Mouse (Mus musculus): Measurements from ENCODE around the gene Cpt2.

Cpt2 gene

GRCm38 (mm10) chr4:107923145-107923802, at the start of gene Cpt2:
Gene Cpt2 (minus strand): TSS chr4:107923610.
- in situ Hi-C loops (cut with MboI, MseI), result no loop called here

- in situ Hi-C loops (cut with MboI, MseI), result no loop called here
These were observed 47.8 kb upstream of the Cpt2 start for GRCm38 (mm10) chr4:107971162-107971561.

GRCm38 (mm10) chr4:107969781-107970180, 46.4 kb upstream of the Cpt2 start:
- in situ Hi-C loops (cut with MboI, MseI), result no loop called here

GRCm38 (mm10) chr4:107967966-107968682, 44.7 kb upstream of the Cpt2 start, which contains the start of gene Slc1a7:
Gene Slc1a7 (plus strand): TSS chr4:107968332.
- in situ Hi-C loops (cut with MboI, MseI), result no loop called here

GRCm38 (mm10) chr4:107966416-107967109, 43.2 kb upstream of the Cpt2 start:
- in situ Hi-C loops (cut with MboI, MseI), result no loop called here

GRCm38 (mm10) chr4:107962792-107963191, 39.4 kb upstream of the Cpt2 start:
- in situ Hi-C loops (cut with MboI, MseI), result no loop called here

- in situ Hi-C loops (cut with MboI, MseI), result no loop called here
These were observed 38.8 kb upstream of the Cpt2 start for GRCm38 (mm10) chr4:107962044-107962732.

DNA sequence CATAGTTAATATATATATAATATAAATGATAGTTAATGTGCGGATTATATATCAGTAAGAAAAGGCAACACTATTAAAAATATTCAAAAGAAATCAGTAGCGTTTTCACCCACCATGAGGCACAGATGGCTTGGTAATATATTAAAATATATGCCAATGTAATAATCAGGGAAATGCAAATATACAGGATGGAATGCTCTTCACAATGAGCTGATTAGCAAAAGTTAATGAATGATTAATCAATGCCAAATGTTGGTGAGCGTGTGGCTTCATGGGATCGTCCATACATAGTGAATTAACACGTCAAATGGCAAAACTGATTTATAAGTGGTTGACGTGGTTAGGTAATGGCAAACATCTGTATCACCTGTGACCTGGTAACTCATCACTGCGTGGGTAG, 35.1 kb upstream of the Cpt2 start:
- in situ Hi-C loops (cut with MboI, MseI), result no loop called here

DNA sequence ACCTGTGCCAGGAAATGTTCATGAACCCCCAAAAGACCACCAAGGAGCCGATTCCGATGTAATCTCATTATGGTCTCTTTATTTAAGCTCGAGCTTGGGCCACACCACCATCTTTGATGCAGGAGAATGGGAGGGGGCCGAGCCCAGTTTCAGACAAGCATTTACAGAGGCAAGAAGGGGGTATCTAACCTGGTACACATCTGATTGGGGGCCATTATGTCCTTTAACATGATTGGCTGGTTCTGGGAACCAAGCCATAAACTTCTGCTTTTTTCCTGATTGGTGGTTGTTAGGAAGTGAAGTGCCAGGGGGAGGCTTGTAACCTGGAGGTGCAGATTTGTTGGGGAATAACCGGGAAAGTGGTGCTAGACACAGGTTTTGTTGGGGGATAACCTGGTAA, 32.3 kb upstream of the Cpt2 start:
- in situ Hi-C loops (cut with MboI, MseI), result no loop called here

GRCm38 (mm10) chr4:107952845-107953244, 29.4 kb upstream of the Cpt2 start:
- in situ Hi-C loops (cut with MboI, MseI), result no loop called here

GRCm38 (mm10) chr4:107949918-107950317, 26.5 kb upstream of the Cpt2 start:
- in situ Hi-C loops (cut with MboI, MseI), result no loop called here

GRCm38 (mm10) chr4:107944141-107944540, 20.7 kb upstream of the Cpt2 start:
- in situ Hi-C loops (cut with MboI, MseI), result no loop called here

DNA sequence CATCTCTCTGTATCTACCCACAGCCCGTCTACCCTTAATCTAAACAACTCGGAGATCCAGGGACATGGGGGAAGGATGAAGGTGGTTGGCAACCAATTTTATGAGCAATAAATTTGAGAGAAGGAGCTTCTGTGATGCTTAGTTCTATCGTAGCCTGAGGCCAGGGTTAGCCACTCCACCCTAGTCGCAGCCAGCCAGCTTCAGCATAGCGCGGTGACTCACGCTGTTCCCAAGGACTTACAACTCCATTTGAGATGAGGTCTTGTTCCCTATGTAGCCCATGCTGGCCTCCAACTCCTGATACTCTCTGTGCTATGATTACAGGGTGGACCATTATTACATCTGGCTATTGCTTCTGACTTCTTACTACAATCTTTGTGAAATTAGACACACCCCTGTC, 19.3 kb upstream of the Cpt2 start:
- in situ Hi-C loops (cut with MboI, MseI), result no loop called here

DNA sequence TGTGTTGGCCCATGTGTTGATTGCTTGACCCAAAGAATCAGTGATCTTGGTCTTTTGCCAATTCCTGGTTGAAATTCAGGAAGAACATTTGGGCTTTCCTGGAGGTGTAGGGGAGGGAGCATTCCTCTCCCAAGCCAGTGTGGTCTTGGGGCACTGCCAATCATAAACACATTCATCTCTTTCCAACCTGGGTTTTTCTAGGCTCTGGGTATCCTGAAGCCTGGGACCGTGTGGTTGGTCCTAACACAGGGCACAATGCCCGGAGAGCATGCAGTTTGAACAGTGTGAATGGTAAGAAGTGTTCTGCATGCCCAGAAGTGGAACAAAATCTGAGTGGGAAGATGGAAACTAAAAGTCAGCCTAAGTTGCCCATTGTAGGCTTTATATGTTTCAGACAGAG, 14.7 kb upstream of the Cpt2 start:
- in situ Hi-C loops (cut with MboI, MseI), result no loop called here

DNA sequence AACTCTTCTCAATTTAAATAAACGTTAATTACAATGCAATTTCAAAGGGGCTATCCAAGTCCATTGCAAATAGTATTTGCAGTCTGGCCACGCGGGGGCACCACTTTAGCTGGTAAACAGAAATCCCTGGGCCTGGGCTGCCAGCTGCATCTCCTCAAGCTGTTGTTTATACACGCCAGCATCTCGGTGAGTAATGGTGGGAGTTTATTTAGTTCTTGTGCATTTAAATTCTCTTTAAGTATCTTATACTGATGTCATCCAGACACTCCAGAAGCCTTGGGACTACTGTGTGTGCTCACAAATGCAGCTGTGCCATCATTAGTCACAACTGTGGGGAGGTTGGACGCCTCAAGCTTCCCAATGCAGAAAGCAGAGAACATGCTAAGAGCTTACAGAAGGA, 13.9 kb upstream of the Cpt2 start:
- in situ Hi-C loops (cut with MboI, MseI), result no loop called here

DNA sequence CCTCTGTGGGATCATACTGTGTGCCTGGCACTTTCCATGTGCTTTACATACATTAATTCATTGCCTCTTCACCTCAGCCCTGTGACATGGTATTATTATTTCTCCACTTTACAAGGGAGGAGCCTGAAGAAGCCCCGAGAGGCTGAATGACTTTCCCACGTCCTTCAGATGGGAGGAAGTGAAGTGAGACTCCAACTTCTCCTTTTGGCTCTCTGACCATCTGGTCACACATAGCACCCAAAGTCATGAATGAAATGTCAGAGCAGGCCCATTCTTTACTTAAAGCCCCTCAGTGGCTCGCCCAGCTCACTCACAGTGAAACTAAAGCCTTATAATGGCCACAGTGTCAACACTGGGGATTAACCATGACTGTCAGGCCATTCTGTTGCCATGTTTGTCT, 11.8 kb upstream of the Cpt2 start:
- in situ Hi-C loops (cut with MboI, MseI), result no loop called here

GRCm38 (mm10) chr4:107933239-107933638, 9.8 kb upstream of the Cpt2 start:
- in situ Hi-C loops (cut with MboI, MseI), result no loop called here

GRCm38 (mm10) chr4:107931453-107931852, 8.0 kb upstream of the Cpt2 start:
- in situ Hi-C loops (cut with MboI, MseI), result no loop called here

DNA sequence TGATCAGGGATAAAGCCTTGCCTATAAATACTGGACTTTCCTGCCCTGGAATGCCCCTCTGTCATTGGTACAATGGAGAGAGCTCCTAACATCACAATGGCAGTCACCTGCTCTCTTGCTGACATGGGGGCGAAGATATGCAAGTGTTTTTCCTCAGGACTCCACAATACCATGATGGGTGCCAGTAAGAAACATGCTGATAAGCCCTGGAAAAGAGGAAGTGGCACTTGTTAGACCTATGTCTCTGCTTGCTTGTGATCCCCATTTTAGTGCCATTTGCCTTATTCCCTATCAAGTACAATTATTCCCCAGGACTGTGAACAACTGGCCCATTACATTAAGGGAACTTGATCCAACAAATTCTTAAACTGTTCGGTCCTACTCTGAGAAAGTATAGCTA, 5.3 kb upstream of the Cpt2 start:
- in situ Hi-C loops (cut with MboI, MseI), result loop anchor here in 1 of 2 experiments (5.0 kb wide), 1 partner anchor 184 kb away; no protein-coding TSS in a partner anchor

GRCm38 (mm10) chr4:107928269-107928668, 4.9 kb upstream of the Cpt2 start:
- in situ Hi-C loops (cut with MboI, MseI), result loop anchor here in 1 of 2 experiments (5.0 kb wide), 1 partner anchor 184 kb away; no protein-coding TSS in a partner anchor

- in situ Hi-C loops (cut with MboI, MseI), result no loop called here
These were observed 389 bp upstream of the Cpt2 start for GRCm38 (mm10) chr4:107923803-107924194.

DNA sequence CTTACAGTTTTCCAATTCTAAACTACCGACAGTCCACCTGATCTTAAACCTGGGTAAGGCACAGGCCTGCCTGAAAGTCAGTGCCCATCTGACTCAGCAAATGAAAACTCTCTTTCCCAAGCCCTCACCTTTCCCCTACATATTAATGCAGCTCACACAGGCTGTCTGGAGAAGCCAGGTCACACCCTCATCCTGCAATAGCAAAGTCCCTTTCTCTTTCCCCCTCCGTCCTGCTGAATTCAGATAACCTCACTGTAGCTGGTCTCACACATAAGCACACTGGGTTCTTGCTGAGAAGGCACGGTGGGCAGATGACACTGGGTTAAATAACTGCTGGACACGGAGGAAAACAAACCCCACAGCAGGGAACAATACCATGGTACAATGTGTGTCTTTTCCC, 1.5 kb downstream of the Cpt2 start:
- in situ Hi-C loops (cut with MboI, MseI), result no loop called here

Data from T-helper 17 cell (primary cell).